Mouse (Mus musculus): ENCODE measurements around the gene Fbh1. TPM values are rescaled to one million over a fixed set of nuclear protein-coding genes. Genes with fewer than 3 reads are reported as not detected.

Gene Fbh1
- 100 to 1,000 TPM; 114 to 123 TPM for total RNA-seq (2021)
- long read RNA-seq, experiment 1, transcript Fbh1-201 (21 exons, 3,567 nt) = major isoform, 71 of 163 reads
- long read RNA-seq, experiment 1, partial matches to known transcripts = 9 of 163 reads
- long read RNA-seq, experiment 1, other reads (novel, unspliced or antisense) = 83 of 163 reads
- long read RNA-seq, experiment 2, transcript Fbh1-201 (21 exons, 3,567 nt) = major isoform, 61 of 127 reads
- long read RNA-seq, experiment 2, partial matches to known transcripts = 9 of 127 reads
- long read RNA-seq, experiment 2, other reads (novel, unspliced or antisense) = 57 of 127 reads

GRCm38 (mm10) chr2:11777091-11778068 lies at the start of gene Fbh1, which contains the start of gene Ankrd16:
Fbh1 (minus strand) TSS chr2:11777582.
Ankrd16 (plus strand) TSS chr2:11777876.
- intact Hi-C loops (cut with DNase I) = loop anchor here (2.0 to 5.0 kb wide), 2 partner anchors 70 to 175 kb away; partner anchors contain the start of gene Il15ra

GRCm38 (mm10) chr2:11801299-11801930 lies 24.0 kb upstream of the Fbh1 start:
- no peak for TF ChIP-seq CTCF (IDR thresholded peaks at IDR 0.05)
- no peak overlapping the region for H3K4me3 ChIP-seq
- intact Hi-C loops (cut with DNase I) = no loop called here
- DNase-seq (ENCODE audit: extremely low spot score in 1 of 2, low spot score in 2 of 2) = no peak
- no peak overlapping the region for H3K27ac ChIP-seq

More at GRCm38 (mm10) chr2:11777091-11778068, at the start of gene Fbh1, which contains the start of gene Ankrd16:
- H3K27ac ChIP-seq = peak within 1 kb of the TSS; percentile 97
- peak; percentile 21 for TF ChIP-seq CTCF (IDR thresholded peaks at IDR 0.05)
- peak; percentile 100 for DNase-seq (ENCODE audit: extremely low spot score in 1 of 2, low spot score in 2 of 2)
- H3K4me3 ChIP-seq = peak within 1 kb of the TSS; percentile 87

- Histone ChIP-seq H3K4me3 (no peak overlapping the region), H3K27ac (peak overlapping the region; percentile 32; the same call in 1 of the 2 replicates)
- TF ChIP-seq CTCF (IDR thresholded peaks at IDR 0.05) = no peak
- intact Hi-C loops (cut with DNase I) = loop anchor here (10.0 kb wide), 1 partner anchor 587 kb away; no protein-coding TSS in a partner anchor
- no peak for DNase-seq (ENCODE audit: extremely low spot score in 1 of 2, low spot score in 2 of 2)
Measured at GRCm38 (mm10) chr2:11797930-11798364, 20.6 kb upstream of the Fbh1 start.

GRCm38 (mm10) chr2:11794668-11795067 lies 17.3 kb upstream of the Fbh1 start:
- no peak overlapping the region for H3K4me3 ChIP-seq
- intact Hi-C loops (cut with DNase I) = loop anchor here (5.0 to 10.0 kb wide), 2 partner anchors 78 to 590 kb away; no protein-coding TSS in a partner anchor
- TF ChIP-seq CTCF (IDR thresholded peaks at IDR 0.05) = peak; percentile 53
- no peak for DNase-seq (ENCODE audit: extremely low spot score in 1 of 2, low spot score in 2 of 2)
- H3K27ac ChIP-seq = no peak overlapping the region

GRCm38 (mm10) chr2:11784159-11784558 lies 6.8 kb upstream of the Fbh1 start:
- TF ChIP-seq CTCF (IDR thresholded peaks at IDR 0.05) = no peak

GRCm38 (mm10) chr2:11778087-11778823 lies 873 bp upstream of the Fbh1 start:
- intact Hi-C loops (cut with DNase I) = loop anchor here (2.0 to 5.0 kb wide), 2 partner anchors 71 to 175 kb away; partner anchors contain the start of gene Il15ra
- Histone ChIP-seq H3K4me3 (peak overlapping the region; percentile 87), H3K27ac (peak overlapping the region; percentile 97)
- DNase-seq (ENCODE audit: extremely low spot score in 1 of 2, low spot score in 2 of 2) = peak; percentile 78 to 80
- TF ChIP-seq CTCF (IDR thresholded peaks at IDR 0.05) = peak; percentile 19

More at GRCm38 (mm10) chr2:11784159-11784558, 6.8 kb upstream of the Fbh1 start:
- intact Hi-C loops (cut with DNase I) = no loop called here
- Histone ChIP-seq H3K4me3 (no peak overlapping the region), H3K27ac (no peak overlapping the region)
- no peak for DNase-seq (ENCODE audit: extremely low spot score in 1 of 2, low spot score in 2 of 2)

- no peak for DNase-seq (ENCODE audit: extremely low spot score in 1 of 2, low spot score in 2 of 2)
- intact Hi-C loops (cut with DNase I) = loop anchor here (5.0 kb wide), 1 partner anchor 69 kb away; the partner anchor contains the start of gene Il15ra
- TF ChIP-seq CTCF (IDR thresholded peaks at IDR 0.05) = no peak
- H3K27ac ChIP-seq = peak overlapping the region; percentile 97
- peak overlapping the region; percentile 87 for H3K4me3 ChIP-seq
Measured at GRCm38 (mm10) chr2:11776415-11776814, 967 bp downstream of the Fbh1 start.

- Histone ChIP-seq H3K27ac (no peak overlapping the region), H3K4me3 (no peak overlapping the region)
- intact Hi-C loops (cut with DNase I) = loop anchor here (5.0 kb wide), 1 partner anchor 68 kb away; the partner anchor contains the start of gene Il15ra
- no peak for DNase-seq (ENCODE audit: extremely low spot score in 1 of 2, low spot score in 2 of 2)
- TF ChIP-seq CTCF (IDR thresholded peaks at IDR 0.05) = no peak
Measured at GRCm38 (mm10) chr2:11775121-11775520, 2.3 kb downstream of the Fbh1 start.

- intact Hi-C loops (cut with DNase I) = no loop called here
- TF ChIP-seq CTCF (IDR thresholded peaks at IDR 0.05) = no peak
- H3K27ac ChIP-seq = no peak overlapping the region
- no peak overlapping the region for H3K4me3 ChIP-seq
- DNase-seq (ENCODE audit: extremely low spot score in 1 of 2, low spot score in 2 of 2) = no peak
Measured at GRCm38 (mm10) chr2:11774426-11774825, 3.0 kb downstream of the Fbh1 start.

- no peak for TF ChIP-seq CTCF (IDR thresholded peaks at IDR 0.05)
- H3K4me3 ChIP-seq = no peak overlapping the region
- intact Hi-C loops (cut with DNase I) = loop anchor here (2.0 kb wide), 1 partner anchor 520 kb away; no protein-coding TSS in a partner anchor
- no peak for DNase-seq (ENCODE audit: extremely low spot score in 1 of 2, low spot score in 2 of 2)
- H3K27ac ChIP-seq = peak overlapping the region; percentile 72
Measured at GRCm38 (mm10) chr2:11772401-11772800, 5.0 kb downstream of the Fbh1 start.
